Mouse (Mus musculus) 416B (cell line): ENCODE data around the gene 4930402H24Rik.
A peak's percentile ranks its signal among the peaks of the same experiment; 100 is the strongest.
"Not testable (repeated sequence)": the region's sequence is repeated elsewhere in the genome, so short reads cannot be mapped to it uniquely, and the experiment has no call there.

Experiments used
- DNase-seq: peaks from one replicate; pipeline ENCODE4 v3.0.0; 2011; ENCODE audit warnings: low read depth

The 4930402H24Rik gene

DNA sequence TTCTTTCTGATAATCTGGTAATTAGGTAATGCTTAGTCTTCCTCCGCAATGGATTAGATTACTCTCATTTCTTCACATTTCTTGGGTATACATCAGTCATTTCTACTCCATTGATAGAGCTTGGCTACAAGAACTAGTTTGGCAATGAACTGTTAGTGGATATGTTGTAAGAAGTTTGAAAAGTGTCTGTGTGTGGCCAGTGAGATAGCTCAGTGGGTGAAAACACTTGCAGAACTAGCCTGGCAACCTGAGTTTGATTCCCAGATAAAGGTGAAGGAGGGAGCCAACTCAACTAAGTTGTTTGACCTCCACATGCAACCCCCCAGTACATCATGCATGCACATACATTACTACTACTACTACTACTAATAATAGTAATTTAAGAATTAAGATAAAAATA lies 53.2 kb downstream of the 4930402H24Rik start:
- DNase-seq = no peak

DNA sequence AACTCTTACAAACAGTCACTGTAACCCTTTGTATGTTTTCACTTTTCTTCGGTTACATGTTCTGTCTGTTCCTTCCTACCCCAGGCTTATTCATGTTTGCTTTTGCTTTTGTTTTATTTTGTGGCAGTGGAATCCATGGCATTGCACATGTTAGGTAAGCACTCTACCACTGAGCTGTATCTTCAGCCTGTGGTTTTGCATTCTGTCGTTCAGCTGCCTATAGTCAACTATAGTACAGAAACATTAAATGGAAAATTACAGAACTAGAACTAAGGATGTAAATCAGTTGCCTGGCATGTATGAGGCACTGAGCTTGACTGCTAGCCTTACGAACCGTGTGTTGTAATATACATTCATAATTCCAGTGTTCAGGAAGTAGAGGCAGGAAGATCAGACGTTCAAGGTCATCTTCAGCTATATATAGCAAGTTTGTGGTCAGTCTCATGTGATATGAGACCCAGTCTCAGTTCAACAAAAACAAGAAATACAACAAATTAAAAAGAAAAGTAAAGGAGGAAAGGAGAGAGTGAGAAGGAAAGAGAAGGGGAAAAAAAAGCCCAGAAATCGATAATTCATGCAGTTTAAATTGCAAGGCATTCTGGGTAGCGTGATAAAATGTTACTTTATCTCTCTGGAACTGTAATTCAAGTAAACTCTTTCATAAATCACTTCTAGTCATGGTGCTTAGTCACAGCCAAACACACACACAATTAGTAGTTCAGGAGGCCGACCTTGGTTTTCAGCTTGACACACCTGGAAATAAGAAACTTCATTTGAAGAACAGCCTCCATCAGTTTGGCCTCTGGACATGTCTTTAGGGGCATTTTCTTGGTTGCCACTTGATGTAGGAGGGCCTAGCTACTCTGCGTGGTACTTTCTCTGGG lies 54.6 kb downstream of the 4930402H24Rik start:
- peak; percentile 80 for DNase-seq

DNA sequence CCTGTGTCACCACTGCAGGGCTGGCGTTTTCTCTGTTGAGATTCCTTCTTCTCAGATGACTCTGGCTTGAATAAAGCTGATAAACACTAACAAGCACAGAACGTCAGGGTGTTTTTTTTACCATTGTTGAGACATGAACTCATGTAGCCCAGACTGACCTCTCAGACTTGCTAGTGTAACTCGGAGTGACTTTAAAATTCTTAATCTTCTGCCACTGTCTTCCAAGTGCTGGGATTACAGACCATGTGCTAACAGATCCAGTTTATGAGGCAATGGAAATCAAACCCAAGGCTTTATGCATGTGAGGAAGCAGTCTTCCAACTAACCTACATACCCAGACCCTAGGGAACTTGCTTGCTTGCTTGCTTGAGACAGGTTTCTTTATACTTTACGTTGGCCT lies 56.5 kb downstream of the 4930402H24Rik start:
- no peak for DNase-seq

DNA sequence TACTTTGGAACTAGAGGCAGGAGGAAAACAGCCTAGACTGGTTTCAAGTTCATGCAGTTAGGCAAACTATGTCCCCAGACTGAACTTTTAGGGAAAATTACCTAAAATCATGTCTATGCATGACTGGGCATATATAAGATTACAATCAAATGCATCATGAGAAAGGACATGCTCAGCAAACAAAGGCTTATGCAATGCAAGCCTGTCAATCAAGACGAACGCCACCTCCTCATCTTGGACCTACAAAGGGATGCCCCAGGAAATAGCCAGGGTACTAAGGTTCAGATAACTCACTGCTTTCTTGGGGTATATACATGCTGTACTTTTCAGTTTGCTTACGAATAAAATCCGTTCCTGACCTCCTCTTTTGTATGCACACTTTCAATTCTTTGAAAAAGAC lies 57.9 kb downstream of the 4930402H24Rik start:
- DNase-seq = peak; percentile 38

DNA sequence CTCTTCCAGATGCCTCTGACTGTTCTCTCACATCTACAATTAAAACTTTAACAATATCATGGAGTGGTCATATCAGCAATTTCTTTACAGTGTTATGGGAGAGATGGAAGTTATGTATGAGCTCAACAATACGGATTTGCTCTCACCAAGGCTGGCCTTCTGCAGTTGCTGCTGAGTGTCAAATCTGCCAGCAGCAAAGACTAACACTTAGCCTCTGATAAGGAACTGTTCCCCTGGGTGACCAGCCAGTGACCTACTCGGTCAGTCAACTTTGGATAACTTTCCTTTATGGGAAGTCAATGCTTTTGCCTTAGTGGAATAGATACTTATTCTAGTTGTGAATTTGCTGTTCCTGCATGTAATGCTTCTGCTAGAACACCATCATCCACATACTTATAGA lies 62.6 kb downstream of the 4930402H24Rik start:
- no peak for DNase-seq

DNA sequence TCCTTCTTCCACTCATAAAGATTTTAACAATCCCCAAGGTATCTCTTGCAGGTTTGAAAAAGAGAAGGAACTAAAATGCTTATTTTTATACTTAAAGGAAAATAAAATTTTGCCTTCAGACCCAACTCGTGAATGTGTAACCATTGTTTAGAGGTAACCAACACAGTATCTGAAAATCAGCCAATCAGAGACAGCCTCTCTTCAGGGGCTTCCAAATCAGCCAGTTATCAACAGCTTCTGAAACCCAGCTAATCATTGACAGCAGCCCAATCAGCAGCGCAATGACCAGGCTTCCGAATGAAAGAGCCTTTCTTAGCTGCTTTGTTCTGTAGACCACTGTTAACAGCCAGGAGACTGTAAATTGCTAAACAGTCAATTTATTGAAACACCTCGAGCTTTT lies 65.4 kb downstream of the 4930402H24Rik start:
- DNase-seq = peak; percentile 61

DNA sequence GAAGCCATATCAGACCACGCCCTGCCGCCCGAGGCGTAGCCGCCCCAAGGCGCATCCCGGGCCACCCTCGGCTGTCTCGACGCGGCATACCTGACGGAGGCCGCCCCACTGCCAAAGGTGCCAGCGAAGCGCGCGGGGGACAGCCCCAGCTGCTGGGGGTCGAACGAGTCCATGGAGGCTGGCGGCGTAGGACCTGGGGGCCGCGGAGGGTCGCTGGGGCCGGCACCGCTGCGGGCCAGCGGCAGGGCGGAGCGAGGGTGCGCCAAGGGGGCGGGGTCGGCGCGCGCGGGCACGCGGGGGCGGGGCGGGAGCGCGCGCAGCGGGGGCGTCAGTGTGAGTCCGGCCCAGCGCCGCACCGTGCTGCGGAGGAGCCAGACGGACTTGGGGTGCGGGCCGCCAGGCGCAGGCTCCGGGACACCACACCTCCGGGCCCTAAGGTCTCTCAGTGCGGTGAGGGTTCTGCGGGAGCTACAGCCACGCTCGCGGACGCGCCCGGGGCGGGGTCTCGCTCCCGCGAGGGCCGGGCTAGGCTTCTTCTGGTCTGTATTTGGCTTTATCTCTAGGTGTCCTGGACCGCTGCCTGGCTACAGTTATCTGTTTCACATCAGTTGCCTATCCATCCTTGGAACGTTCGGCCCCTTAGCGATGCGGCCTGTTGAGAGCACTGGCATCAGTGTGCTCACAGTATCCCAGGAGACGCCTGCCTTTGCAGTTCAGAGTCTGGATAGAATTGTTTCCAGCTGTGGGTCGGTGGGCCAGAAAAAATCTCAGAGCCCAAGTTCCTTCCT lies 66.1 kb downstream of the 4930402H24Rik start:
- peak; percentile 77 for DNase-seq

DNA sequence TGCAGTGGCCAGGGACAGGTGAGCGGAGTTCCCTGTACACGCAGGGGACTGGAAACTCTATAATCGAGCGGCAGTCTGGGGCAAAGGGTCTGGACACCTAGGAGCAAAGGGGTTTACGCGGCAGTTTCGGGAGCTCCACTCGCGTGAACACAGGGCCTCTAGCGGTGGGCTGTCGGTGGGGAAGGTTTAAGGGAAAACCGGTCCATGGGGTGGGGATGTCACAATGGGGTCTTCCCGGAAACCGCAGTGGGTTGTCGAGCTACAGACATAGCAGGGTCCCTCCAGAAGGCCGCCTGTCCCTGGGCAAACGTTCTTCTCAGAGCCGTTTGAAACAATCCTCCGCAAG lies 66.7 kb downstream of the 4930402H24Rik start:
- no peak for DNase-seq

DNA sequence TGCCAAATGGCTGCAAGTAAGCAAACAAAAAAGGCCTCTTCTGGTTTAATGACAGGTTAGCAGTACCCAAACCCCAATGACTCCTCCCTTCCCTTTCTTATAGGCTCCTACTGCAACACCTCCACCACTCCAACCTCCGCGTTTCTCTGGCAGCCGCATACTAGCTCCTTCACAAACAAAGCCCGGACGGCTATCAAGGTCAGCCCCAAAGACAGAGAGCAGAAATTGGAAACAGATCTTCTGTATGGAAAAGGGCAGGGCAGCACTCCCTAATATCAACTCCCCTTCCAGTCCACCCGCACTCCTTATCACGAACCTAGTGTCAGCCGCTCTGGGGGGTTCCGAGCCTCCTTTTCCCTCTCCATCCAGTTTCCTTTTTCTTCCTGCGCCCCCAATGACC lies 67.1 kb downstream of the 4930402H24Rik start:
- peak; percentile 75 for DNase-seq

DNA sequence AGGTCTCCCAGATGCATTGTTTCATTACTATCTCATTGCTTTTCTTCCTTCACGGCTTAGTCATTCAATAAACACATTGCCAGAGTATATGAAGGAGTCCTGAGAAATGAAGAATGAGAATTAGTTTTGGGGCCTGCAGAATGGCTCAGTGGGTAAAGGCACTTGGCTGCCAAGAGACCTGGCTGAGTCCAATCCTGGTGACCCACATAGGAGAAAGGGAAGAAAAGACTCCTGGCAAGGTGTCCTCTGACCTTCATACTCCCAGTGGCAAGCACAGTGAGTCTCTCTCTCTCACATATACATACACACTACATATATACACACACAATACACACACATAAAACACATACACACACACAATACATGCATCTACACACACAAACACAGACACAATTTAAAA lies 68.1 kb downstream of the 4930402H24Rik start:
- no peak for DNase-seq

DNA sequence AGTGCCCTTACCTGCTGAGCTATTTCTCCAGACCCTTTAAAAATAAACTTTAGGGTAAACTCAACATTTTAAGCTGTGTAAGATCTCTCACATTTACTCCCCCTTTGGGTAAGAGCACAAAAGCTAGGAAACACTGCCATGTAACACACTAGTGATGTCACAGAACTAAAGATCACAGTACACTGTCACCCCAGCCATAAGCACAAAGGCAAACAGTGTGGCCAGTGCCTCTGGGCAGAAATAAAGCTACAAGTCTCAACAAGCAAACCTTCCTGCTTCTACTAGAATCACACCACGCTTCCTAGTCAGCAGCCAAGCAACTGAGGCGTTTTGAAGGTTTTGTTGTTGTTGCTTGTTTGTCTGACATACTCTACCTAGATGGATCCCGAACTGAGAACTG lies 72.5 kb downstream of the 4930402H24Rik start:
- no peak for DNase-seq

DNA sequence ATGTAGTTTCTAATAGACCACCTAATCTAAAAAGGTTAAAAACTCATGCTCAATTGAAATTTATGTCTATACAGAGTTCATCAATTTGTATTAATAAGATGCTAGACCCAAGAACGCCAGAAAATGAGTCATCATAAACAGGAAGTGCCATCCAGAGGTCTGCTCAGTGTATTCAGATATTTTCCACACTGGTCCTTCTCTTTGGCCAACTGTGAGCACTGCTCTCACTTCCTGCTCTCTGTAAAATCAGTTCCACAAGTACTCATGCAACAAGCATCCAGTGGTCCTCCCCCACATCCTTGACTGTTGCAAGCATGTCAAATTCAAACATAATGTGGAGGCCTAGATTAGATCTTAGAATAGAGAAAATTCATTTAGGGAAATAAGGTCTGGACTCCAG lies 73.6 kb downstream of the 4930402H24Rik start:
- DNase-seq = peak; percentile 77

DNA sequence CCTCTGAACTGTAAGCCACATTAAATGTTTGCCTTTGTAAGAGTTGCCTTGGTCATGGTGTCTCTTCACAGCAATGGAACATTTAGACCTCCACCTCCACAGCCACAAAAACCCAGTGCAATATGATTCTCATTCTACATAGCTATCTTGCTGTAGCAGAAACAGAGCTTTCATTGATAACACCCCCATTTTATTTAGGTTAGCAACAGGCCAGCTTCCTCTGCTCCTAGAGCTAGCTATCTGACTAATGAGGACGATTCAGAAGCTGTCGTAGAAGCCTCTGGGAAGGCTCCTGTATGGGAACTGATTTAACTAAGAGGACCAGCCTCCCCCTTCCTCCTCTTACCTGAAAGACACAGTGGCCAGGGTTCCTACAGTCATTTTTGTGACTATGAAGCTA lies 74.2 kb downstream of the 4930402H24Rik start:
- no peak for DNase-seq

DNA sequence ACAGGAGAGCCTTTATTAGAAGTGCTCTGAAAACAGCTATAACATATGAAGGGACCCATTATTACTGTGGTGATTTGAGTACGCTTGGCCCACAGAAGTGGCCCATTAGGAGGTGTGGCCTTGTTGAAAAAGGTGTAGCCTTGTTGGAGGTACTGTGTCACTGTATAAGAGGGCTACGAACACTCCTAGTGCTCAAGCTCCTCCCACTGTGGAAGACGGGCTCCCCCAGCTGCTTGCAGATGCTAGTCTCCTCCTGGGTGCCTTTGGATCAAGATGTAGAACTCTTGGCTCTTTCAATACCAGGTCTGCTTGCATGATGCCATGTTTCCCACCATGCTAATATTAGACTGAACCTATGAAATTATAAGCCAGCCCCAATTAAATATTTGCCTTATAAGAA lies 76.0 kb downstream of the 4930402H24Rik start:
- DNase-seq = no peak

DNA sequence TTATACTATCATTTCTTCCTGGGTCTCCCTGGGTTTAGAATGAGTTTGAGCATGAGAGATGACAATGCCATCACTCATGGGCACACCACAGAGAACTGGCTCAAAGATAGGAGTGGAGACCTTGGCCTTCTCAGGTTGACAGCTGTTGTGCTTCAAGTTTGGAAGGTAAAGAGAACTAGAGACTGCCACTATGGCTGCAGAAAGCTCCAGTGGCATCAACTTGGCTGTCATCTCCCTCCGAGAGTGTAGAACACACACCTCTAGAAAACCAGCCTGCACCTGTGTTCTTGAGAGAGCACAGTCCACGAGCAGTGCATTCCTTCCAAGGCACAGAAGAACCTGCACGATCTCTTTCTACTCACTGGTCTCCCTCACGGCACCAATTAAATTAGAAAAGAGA lies 76.7 kb downstream of the 4930402H24Rik start:
- DNase-seq = no peak

DNA sequence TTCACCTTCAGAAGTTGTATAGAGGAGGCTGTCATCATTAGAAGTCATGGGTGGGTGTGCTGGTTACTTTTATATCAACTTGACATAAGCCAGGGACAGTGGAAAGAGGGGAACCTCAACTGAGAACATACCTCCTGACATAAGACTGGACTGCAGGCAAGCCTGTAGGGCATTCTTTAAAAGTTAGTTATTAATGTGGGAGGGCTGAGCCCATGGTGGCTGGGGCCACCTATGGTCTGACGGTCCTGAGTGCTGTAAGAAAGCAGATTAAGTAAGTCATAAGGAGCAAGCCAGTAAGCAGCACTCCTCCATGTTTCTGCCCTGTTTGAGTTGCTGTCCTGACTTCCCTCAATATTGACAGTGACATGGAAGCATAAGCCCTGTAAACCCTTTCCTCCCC lies 77.5 kb downstream of the 4930402H24Rik start:
- no peak for DNase-seq

DNA sequence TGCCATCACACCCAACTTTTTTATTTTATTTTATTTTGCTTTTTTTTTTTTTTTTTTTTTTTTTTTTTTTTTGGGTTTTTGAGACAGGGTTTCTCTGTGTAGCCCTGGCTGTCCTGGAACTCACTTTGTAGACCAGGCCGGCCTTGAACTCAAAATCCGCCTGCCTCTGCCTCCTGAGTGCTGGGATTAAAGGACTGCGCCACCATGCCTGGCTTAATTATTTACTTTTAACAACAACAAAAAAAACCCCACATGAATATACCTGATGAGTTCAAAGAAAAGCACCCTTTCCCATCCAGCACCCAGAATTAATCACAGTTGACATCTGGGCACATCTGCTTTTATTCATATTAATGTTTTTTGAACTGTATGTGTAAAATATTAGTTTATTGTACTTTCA lies 78.1 kb downstream of the 4930402H24Rik start:
- not testable (repeated sequence) for DNase-seq

DNA sequence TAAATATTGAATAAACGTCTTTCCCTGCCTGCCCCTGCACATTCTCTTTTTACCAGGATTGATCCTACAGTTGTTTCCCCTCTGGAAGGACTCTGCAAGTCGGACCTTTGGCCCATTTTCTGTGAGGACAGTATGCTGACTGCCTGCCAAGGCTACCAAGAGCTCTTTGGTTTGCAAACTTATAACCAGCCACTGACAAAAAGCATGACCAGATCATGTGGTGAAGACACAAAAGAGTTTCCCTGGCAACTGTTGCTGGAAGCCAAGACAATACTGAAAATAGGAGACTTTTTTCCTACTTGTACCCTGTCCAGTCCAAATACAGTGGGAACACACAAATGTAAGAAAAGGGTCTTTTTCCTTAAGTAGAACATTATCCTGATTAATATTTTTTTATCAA lies 78.8 kb downstream of the 4930402H24Rik start:
- DNase-seq = no peak

DNA sequence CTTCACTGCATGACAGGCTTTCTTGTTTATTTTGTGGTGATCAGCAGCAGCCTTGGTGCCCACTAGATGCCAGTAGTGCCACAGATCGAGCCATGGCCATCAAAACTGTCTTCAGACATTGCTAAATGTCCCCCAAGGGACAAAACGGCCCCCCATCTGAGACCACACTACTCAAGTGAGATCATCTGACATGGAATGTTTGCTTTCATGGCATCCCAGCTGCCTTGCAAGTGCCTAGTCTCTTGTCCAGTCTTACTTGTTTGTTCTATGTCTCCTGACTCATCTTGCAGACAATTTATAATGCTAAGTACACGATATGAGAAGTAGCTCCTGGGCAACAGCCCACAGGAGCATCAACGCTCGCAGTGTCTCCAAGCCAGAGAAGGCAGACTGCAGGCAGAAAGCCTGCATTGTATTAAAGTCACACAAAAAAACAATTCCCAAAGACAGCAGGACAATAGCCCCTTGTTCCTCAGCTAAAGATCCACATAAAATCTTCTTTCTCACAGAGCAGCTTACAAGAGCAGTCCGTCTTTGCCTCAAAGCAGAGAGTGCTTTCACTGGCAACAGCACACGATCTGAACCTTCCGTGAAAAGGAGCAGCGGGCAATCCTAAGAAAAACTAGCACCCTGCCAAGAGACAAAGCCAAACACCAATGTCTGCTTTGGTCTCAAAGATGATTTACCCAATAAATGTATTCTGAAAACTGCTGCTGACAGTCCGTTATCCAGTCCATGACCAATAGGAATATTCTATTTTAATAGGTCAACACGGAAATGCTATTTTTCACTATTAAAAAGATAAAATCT lies 87.2 kb downstream of the 4930402H24Rik start:
- DNase-seq = peak; percentile 51

DNA sequence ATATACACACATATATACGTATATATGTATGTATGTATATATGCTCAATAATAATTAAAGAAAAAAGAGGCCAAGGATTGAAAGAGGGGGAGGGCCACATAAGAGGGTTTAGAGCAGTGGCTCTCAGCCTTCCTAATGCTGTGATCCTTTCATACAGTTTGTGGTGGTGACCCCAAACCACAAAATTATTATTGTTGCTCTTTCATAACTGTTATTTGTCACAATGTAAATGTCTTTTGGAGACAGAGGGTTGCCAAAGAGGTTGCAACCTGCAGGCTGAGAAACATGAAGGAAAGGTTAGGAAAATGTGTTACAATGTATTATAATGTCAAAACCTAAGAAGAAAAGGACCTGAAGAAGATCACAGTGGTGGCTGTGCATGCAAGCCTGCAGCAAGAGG lies 88.3 kb downstream of the 4930402H24Rik start:
- peak; percentile 51 for DNase-seq

DNA sequence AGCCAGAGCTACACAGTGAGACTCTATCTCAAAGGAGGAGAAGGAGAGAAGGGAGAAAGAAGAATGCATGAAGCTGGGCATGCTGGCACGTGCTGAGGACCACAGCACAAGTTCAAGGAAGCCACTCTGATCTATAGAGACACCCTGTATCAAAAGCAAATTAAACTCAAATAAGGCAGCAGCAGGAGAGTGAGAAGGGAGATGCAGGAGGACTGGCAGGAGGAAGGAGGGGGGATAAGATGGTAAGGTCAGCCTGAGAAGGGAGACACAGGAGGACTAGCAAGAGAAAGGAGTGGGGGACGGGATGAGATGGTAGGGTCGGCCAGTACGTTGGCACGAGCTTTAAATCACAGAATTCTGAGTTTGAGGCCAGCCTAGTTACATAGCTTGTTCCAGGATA lies 90.0 kb downstream of the 4930402H24Rik start:
- DNase-seq = no peak

DNA sequence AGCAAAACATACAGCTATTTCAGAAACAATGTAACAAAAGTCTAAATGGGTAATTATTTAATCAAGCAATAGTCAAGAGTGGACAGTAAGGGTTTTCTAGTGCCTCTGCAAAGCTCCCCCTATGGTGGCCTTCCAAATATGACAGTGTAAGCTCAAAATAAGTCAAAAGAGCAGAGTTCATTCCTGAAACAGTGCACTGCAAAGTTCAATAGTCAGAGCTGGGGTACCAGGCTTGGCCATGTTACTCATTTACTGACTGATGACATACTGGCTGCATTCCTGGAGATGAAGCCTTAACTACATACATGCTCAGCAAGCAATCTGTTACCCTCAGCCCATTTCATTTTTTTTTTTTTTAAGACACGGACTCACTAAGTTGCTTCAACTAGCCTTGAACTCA lies 91.7 kb downstream of the 4930402H24Rik start:
- no peak for DNase-seq

DNA sequence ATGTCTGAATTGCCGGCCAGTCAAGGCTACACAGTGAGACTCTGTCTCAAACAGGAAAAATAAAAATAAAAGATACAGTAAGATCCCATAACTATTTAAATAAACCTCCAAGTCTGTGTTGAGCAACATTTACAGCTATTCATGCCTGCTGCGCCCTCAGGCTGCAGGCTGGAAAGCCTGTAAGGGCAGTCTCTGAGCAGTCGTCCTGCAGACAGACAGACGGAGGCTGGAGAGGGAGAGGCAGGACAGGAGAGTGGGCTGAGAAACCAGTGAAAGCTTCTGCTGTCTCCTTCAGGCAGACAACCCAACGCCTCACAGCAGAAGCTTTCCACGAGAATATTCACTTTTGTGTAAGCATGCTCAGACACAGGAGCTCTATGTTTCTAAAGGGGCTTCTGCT lies 92.5 kb downstream of the 4930402H24Rik start:
- DNase-seq = no peak
